Mouse (Mus musculus) spleen, adult 12 weeks (tissue): Measurements from ENCODE around the gene Dnajc2.
"Not testable (repeated sequence)": the region's sequence is repeated elsewhere in the genome, so short reads cannot be mapped to it uniquely, and the experiment has no call there.

Experiments used
- DNase-seq: peaks from one replicate; pipeline ENCODE4 v3.0.0; 2022; ENCODE audit warnings: low spot score

Gene Dnajc2

GRCm38 (mm10) chr5:21739881-21740280 is 45.2 kb downstream of the Dnajc2 start:
- no peak for DNase-seq

GRCm38 (mm10) chr5:21739120-21739519 is 45.9 kb downstream of the Dnajc2 start:
- no peak for DNase-seq

- no peak for DNase-seq
Observed at GRCm38 (mm10) chr5:21737620-21738019, 47.4 kb downstream of the Dnajc2 start.

DNA sequence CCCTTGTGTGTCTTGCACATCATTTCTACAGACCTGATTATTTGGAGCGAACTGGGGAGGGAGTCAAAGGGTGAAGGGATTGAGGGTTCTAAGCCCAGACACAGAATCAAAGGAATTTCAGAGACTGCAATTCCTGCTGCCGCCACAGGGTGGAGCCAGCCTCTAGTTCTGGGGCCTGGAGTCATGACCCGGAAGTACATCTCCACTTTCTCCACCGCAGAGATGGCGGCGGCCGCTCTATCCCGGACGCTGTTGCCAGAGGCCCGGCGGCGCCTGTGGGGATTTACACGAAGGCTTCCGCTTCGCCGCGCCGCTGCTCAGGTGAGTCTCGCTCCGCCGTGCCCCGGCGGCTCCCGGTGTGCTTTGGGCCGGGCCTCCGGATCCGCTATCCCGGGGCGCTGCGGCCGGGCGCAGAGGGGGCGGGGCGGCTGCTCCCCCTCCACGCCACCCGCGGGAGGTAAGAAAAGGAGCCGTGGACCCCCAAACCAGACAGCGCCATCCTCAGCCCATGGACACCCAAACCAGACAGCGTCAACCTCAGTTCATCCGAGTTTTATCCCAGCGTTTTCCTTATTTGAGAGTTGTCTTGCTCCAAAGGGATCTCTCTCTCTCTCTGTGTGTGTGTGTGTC is 48.0 kb downstream of the Dnajc2 start, which contains the start of gene Pmpcb:
Pmpcb (plus strand) TSS at position 186 of the 630 bp plus-strand sequence.
- DNase-seq, result peak; percentile 79

GRCm38 (mm10) chr5:21736046-21736445 is 49.0 kb downstream of the Dnajc2 start:
- no peak for DNase-seq

DNA sequence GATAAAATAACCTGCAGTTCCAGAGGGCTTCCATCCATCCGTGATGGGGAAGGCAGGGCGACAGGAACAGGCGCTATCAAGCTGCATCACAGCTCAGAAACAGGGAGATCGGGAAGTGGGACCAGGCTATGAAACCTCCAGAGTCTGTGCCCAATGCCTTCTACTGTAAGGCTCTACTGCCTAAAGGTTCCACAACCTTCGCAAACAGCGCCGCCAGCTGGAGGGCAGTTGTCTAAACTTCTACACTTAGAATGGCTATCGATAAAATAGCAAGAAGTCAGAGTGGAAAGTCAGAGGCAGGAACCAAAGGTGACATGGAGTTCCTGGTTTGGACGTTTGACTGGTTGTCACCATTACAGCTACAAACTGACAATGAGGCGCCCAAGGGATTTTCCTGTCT is 49.5 kb downstream of the Dnajc2 start:
- peak; percentile 65 for DNase-seq

DNA sequence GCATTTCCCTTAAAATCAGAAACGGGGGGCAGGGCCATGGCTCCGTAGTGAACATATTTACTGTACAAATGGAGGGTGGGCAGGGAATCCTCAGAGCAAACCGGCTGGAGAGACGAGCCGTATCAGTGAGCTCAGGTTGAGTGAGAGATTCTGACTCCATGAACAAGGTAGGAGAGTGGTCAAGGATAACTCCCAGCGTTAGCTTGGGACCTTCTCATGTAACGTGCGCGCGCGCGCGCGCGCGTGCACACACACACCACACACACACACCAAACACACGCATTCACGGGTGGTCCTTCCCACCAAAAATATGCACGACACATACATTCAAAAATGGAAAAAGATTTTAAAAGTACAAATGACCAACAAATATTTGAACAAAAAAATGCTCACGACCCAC is 50.0 kb downstream of the Dnajc2 start:
- DNase-seq, result no peak

DNA sequence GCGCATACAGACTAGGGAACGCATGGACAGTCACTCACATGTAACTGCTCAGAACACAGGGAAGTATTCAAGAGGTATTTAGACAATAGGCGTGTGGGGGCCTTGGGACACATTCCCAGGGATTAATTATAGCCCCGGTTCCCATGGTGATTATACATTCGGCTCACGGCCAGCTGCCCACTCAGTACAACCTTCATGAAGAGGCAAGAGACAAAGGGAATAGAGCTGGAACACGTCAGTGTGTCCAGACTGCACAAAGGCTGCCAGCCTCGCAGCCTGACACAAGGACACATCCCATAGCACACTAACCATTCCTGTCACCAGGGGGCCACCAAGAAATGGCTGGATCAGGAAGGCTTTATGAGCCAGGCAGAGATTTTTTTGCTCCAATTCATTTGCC is 52.1 kb downstream of the Dnajc2 start:
- no peak for DNase-seq

DNA sequence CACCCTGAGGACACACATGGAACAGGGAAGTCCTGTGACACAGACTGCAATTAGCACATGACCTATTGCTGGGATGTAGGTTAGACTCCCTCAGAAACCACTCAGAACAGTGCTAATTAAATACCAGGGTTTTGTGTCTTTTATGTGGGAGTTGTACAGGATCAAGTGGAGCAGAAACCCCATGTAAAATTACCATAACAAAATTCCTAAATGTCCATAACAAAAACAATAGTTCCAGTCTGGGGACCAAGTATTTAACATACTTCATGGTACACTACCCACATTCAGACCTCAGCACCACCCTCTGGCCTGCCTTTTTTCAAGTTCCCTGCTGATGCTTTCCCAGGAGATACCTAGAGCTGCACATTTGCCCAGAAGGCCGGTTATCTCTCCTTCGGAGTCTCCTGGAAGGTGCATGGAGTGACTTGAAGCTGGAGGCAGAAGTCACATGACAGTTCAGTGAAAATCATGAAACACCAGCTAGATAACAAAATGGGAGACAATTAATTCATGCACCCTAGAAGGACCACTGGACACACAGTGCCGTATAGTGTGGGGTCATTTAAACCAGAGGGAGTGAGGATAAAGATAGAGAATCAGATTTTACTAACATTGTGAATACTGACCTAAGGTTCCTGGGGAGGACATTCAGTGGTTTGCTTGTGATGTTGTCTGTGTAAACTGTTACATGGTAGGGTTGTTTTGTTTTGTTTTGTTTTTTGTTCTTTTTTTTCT is 52.7 kb downstream of the Dnajc2 start:
- no peak for DNase-seq

DNA sequence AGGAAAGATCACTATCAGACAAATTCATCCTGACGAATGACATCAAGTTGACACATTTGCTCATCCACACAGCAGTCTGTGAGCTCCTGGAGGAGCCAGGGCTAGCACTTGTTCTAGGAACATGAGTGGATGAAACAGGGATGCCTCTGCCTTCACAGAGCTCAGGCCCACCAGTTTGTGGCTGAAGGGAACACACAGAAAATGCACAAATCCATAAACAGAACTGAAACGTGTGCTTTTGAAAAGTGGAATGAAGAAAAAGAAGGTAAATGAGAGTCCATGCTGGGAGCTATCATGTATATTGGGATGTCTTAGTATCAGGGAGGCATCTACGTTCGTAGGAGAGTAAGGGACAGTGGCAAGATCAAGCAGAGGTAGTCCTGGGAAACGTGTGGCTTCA is 55.9 kb downstream of the Dnajc2 start:
- no peak for DNase-seq

DNA sequence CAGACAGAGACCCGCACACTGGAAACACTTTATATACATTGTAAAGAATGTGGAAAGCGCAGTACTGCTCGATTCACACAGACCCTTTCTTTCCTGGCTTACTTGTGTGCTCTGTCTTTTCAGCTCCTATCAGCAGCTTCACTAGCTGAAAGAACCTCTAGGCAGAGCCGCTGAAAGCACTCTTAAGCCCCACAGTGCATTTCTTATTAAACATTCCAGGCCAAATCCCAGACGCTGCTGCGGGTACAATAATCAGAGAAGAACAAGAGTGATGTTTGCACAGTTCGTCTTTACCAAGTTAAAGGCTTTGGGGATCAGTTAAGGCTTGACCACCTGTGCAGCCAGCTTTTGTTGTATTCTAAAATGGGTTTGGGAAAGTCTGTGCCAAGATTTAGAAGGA is 60.2 kb downstream of the Dnajc2 start:
- no peak for DNase-seq

GRCm38 (mm10) chr5:21724427-21724826 is 60.6 kb downstream of the Dnajc2 start:
- no peak for DNase-seq

DNA sequence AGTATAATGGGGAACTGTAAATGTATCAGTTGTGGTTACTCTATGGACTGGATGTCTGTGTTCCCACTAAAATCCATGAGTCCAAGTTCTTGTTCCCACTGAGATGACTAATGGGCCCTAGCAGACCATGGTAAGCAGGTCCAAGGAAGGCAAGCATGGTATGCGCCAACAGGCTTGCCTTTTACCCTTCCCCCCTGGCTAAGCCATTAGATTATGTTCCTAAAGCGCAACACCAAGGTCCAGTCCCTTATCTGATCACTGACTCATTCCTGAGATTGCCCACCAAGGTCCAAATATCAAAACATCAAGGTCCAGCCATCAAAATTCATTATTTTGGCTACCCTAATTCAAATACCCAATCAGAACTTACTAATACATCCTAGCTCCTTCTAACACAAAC is 65.8 kb downstream of the Dnajc2 start:
- DNase-seq, result no peak

- no peak for DNase-seq
Observed at GRCm38 (mm10) chr5:21718546-21718945, 66.5 kb downstream of the Dnajc2 start.

DNA sequence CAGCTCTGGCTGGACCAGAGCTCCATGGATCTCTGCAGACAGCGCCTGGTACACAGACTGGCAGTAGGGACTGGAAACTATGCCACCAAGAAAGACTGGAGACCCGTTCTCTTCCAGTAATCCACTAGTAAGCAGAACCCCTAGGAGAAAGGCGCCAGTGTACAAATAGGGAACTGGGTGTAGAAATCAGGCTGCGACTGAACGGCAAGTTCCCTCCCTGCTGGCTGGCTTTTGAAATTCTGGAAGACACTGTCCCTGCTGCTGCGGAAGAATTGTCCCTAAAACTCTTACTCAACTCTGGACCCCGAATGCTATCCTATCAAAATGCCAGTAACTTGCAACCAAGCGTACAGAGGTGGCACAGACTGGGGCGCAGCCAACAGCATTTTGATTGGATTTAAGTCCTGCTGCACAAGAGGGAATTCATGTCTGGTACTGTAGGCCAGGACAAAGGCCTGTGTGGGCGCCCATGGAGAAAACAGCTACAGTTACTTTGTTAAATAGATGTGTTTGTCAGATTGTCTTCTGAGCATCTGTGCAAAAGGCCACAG is 67.8 kb downstream of the Dnajc2 start:
- no peak for DNase-seq

DNA sequence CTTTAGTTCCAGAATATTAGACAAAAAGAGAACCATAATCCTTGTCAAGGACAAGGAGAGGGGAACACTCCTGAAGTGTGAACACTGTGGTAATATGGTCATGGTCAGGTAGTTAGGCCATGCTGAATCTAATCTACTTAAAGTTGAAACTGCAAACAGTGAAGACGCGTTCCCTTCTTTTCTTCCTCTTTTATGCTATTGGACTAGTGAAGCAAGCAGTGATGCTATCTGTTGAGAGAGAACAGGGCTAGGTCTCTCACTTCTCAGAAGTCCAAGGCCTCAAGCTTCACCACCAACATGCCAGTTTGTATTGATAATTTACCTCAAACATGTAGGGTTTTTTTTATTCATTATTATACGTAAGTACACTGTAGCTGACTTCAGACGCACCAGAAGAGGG is 70.6 kb downstream of the Dnajc2 start:
- DNase-seq, result no peak

DNA sequence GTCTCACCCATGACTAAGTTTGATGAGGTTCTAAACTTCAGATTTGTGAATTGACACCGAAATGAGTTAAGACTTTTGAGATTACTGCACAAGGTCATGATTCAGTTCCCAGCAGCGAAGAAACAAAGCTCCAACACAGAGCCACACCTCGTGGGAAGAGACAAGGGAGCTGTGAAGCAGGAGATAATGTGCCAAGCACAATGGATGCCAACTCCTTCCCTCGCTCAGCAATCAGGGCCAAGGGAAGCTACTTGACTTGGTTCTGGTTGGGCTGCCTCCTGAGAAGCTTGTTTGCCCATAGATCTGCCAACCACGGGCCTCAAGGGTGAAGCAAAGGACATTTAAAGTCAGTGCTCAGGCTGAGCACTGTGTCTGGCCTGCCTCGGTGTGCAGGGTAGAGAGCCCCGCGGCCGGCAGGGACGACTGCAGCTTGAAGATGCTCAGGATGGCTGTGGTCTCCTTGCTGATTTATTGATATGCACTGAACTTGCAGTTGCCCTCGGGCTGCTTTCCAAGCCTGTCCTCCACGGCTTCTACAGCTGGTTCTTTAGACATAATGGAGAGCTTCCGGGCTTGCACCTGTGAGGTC is 72.8 kb downstream of the Dnajc2 start:
- no peak for DNase-seq

DNA sequence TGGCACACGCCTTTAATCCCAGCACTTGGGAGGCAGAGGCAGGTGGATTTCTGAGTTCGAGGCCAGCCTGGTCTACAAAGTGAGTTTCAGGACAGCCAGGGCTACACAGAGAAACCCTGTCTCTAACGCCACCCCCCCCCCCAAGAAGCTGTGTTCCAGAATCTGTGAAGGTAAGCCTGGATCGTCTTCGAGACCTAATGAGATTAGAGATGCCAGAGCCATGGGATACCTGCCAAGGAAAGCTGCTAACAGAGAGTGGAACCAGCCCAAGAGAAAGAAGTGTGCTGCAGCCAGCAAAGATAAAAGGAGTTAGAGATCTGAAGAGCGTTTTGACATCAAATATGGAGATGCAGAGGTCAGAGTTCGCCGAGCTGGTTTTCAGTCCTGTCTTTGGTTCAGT is 77.0 kb downstream of the Dnajc2 start:
- not testable (repeated sequence) for DNase-seq
